Mouse (Mus musculus): ENCODE data around the gene Mmp24. TPM values are rescaled to one million over a fixed set of nuclear protein-coding genes. Genes with fewer than 3 reads are reported as not detected.
"Not testable (repeated sequence)": the region's sequence is repeated elsewhere in the genome, so short reads cannot be mapped to it uniquely, and the experiment has no call there.

Mmp24 gene
- total RNA-seq, 2 experiments from 2014 or later: 42.0 to 46.5 TPM

GRCm38 (mm10) chr2:155816179-155816578, 41.0 kb downstream of the Mmp24 start:
- DNase-seq: no peak

GRCm38 (mm10) chr2:155817301-155818245, 42.4 kb downstream of the Mmp24 start:
- no peak for DNase-seq

DNA sequence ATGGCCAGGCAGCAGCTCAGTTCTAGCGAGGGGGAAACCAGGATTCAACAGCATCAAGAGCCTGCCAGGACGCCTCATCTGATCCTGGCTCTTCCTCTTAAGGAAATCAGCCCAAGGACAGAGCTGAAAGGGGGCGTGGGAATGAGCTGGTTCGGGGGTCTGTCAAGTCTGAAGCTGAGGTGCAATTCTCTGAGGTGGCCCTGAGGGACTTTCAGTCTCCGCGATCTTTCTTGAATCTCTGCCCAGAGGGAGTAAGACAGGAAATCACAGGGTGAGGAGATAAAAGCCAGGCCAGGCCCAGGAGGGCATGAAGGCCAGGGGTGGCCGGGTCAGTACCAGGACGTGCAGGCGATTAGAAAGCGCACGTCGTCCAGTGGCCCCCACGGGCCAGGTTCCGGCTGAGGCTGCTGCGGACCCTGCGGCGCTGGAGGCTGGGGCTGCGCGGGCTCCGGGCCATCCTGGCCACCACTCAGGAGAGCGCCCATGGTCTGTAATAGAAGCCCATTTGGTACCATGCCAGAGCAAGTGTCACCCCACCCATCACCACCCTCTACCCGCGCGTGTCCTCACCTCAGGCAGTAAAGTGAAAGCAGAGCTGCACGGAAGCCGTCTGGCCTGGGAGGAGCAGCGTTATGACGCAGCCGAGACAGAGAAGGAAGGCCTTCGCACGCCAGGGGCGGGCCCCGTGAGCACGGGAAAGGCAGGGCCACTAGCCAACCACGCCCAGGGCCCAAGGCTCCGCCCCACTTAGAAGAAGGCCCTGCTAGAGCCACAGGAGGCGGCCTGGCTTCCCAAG, 43.7 kb downstream of the Mmp24 start:
- peak; percentile 92 to 94 for DNase-seq

GRCm38 (mm10) chr2:155819392-155819448, 44.1 kb downstream of the Mmp24 start, which contains the start of gene BC029722:
Gene BC029722, minus strand, starts transcription at chr2:155819426.
- DNase-seq: no peak

- no peak for DNase-seq
These were observed 44.5 kb downstream of the Mmp24 start for GRCm38 (mm10) chr2:155819449-155820251.

- DNase-seq: no peak
These were observed 45.6 kb downstream of the Mmp24 start for GRCm38 (mm10) chr2:155820779-155821178.

- DNase-seq: no peak
These were observed 48.6 kb downstream of the Mmp24 start for GRCm38 (mm10) chr2:155823722-155824121.

DNA sequence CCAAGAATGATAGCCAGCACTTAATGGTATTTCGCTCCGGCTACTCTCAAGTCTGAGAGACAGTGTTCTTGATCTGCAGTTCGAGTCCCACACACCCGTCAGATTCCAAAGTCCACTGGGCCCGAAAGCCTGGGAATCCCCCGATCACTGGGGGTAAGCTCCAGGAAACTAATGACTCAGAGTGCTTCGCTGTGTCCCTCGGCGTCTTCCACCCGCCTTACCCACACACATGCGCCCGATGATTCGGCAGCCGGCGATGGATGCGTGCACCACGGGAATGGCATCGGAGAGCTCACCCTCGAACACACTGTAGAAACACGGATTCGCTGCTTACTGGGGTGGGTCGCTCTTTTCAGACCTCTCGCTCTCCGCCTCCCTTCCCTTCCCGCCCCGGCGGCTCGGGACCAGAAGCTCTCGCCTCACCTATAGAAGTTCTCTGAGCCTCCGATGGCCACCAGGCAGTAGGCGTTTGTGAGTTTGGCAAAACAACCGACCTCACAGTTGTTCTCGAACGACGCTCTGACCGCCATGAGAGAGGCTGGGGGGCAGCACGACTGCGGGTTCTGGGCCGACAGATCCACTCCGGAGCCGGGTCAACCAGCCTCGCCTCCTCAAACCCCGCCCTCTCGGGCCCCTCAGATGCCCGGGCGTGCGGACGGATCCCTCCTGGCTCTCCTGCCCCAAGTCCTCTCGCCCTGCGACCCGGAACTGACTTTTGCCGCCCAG, 50.9 kb downstream of the Mmp24 start:
- no peak for DNase-seq

GRCm38 (mm10) chr2:155826630-155827424, 51.7 kb downstream of the Mmp24 start, which contains the start of gene Eif6:
Gene Eif6, minus strand, starts transcription at chr2:155826925.
- peak; percentile 81 for DNase-seq

- no peak for DNase-seq
These were observed 55.7 kb downstream of the Mmp24 start for GRCm38 (mm10) chr2:155830841-155831240.

DNA sequence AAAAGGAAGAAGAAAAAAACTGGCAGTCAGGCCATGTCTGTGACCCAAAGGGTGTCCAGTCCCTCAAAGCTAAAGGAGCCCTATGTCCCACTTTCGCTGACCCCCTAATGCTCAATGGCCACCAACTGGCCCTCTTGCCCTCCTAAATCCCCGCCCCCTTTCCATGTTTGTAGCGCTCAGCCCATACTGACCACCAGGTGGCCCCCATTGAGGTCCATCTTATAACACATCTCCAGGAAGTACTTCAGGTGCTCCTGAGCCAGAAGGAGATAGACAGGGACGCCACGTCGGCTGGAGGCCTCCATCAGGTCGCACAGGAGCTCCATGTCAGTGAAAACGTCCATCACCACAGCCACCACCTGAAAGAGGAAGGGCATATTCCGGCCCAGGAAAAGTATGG, 56.2 kb downstream of the Mmp24 start:
- no peak for DNase-seq

DNA sequence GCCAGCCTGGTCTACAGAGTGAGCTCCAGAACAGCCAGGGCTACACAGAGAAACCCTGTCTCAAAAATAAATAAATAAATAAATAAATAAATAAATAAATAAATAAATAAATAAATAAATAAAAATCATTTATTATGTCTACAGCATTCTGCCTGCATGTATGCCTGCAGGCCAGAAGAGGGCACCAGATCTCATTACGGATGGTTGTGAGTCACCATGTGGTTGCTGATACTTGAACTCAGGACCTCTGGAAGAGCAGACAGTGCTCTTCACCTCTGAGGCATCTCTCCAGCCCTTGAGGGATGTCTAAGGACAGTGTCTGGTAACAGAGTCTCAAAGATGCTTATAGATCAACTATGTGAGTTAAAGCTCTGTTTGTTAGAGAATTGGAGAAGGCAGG, 56.9 kb downstream of the Mmp24 start:
- DNase-seq: not testable (repeated sequence)

GRCm38 (mm10) chr2:155834732-155835131, 59.6 kb downstream of the Mmp24 start, which contains the start of gene Fam83c:
Gene Fam83c, minus strand, starts transcription at chr2:155834854.
- no peak for DNase-seq

- no peak for DNase-seq
These were observed 62.8 kb downstream of the Mmp24 start for GRCm38 (mm10) chr2:155837961-155838360.

DNA sequence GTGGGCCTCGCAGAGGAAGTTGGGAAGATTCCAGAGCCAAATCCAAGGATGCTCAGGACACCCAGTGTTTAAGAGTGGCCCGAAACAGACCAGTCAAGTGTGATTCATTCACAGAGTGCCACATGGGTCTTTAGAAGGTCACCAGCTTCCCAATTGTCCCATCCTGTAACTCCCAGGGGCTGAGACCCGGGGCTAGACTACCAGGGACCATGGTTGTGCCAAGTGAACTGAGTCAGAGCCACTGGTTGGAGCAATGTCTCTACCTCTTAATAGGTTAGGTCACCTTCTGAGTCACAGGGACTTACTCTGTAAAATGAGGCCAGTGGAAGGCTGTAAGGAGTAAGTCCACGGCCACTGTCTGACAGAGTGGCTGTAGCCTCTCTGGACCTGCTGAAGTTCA, 63.8 kb downstream of the Mmp24 start:
- no peak for DNase-seq

DNA sequence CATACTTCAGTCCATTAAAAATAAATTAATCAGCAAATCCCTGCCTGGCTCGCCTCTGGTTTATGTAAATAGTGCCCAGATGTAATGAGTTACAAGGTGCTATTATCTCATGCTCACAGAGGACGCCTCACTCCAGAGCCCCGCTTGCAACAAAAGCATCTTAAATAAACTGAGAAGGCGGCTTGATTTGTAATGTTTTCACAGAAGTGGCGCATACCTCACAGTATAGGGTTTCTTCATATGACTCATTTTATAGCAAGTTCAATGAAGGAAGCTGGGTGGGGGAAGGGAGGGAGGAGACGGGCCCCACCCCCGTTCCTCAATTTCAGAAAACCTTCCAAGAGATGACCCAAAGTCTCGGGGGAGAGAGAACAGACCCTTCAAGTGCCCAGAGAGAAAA, 71.8 kb downstream of the Mmp24 start:
- no peak for DNase-seq

- peak; percentile 62 to 69 for DNase-seq
These were observed 73.1 kb downstream of the Mmp24 start for GRCm38 (mm10) chr2:155848291-155848690.

DNA sequence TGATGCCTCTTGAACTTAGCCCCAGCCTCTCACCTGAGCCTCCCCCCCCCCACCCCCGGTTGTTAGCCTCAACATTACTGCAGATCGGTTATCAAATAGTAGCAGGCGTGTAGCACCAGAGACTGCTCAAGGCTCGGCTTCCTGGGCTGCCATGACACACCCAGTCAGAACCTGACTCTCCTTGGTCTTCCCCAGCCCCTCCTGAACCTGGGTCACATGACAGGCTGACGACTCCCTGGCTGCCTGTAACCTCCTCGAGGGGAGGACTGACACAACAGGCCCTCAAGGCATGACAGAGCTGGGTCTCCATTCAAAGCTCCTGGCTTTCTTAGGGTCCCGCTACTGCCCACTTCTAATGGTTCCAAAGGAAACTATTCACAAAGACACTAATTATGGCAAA, 74.3 kb downstream of the Mmp24 start:
- no peak for DNase-seq

DNA sequence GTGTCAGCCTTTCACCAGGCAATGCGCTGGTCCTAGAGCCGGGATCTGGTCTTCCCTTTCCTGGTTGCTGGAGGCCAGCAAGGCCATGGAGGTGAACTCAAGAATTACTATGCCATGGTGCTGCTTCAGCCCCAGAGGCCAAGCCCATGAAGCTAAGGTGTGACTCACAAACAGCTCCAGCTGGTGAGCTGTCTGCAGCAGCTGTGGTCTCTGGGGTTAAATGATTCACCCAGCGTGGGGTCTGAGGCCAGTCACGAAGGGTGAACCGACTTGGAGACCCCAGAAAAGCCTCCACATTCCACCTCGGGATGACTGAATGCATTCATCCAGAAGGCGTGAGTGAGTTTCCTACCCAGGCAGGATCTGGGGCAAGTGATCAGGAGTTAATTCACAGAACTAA, 75.0 kb downstream of the Mmp24 start:
- DNase-seq: no peak

DNA sequence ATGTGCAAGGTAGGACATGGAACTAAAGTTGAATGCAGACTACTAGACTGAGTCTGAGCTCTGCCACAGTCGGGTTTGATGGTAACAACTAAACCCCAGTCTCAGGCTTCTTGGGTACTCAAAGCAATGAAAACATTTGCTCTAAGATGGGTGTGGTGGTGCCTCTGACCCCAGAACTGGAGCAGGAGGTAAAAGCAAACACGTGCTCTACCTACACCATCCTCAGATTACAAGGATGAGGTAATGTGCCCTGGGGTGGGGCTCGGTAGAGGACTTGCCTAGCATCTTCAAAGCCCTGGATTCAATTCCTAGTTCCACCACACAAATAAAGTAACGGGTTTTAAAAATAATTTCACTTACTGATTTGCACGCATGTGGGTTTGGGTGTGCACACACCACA, 77.4 kb downstream of the Mmp24 start:
- no peak for DNase-seq

GRCm38 (mm10) chr2:155860102-155860501, 85.0 kb downstream of the Mmp24 start:
- no peak for DNase-seq

DNA sequence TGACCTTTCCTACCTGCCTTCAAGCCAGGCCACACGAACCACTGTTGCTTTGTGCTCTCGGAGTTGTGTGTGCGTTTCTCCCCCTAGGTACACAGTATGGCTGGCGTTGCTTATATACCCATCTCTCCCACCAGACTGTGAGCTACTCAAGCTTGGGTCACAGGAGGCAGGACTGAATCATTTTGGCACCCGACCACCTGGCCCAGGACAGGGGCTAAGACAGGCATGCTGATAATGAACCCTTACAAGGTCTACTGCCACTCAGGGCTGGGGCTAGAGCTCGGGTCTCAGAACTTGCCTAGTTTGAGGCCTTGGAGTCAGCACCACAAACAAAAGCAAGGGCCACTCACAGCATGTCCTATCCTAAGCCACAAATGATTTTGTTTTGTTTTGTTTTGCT, 86.4 kb downstream of the Mmp24 start:
- no peak for DNase-seq

Measured in layer of hippocampus, postnatal 36 days (tissue).